Mouse (Mus musculus) midbrain, embryonic 12.5 days (tissue): ENCODE measurements around the gene Sh3pxd2a. TPM values are rescaled to one million over a fixed set of nuclear protein-coding genes. Genes with fewer than 3 reads are reported as not detected.
A peak's percentile ranks its signal among the peaks of the same experiment; 100 is the strongest.

ENCODE experiments used
- ATAC-seq: fragments of 200-750 bp; cut with Nextera tagmentation; 2 replicates; pipeline ENCODE4 v1.8.0; 2017; ENCODE audit warnings: low read depth, moderate TSS enrichment, moderate library complexity; ENCODE audit not compliant: low FRiP score
- H3K27ac ChIP-seq: fragments of 300-500 bp; sonication (generic); replicated peaks from 2 replicates; pipeline ENCODE4 v1.5.1; 2016; ENCODE audit warnings: mild to moderate bottlenecking
- H3K27me3 ChIP-seq: fragments of 300-500 bp; sonication (generic); 2 replicates; pipeline ENCODE4 v1.6.1; 2016; ENCODE audit warnings: mild to moderate bottlenecking
- H3K36me3 ChIP-seq: fragments of 300-500 bp; sonication (generic); 2 replicates; pipeline ENCODE4 v1.6.1; 2016
- H3K4me1 ChIP-seq: fragments of 300-500 bp; sonication (generic); 2 replicates; pipeline ENCODE4 v1.6.1; 2016
- H3K4me2 ChIP-seq: fragments of 300-500 bp; sonication (generic); replicated peaks from 2 replicates; pipeline ENCODE4 v1.6.1; 2016; ENCODE audit warnings: mild to moderate bottlenecking, moderate library complexity
- H3K4me3 ChIP-seq: fragments of 300-500 bp; sonication (generic); 2 replicates; pipeline ENCODE4 v1.5.1; 2016; ENCODE audit warnings: mild to moderate bottlenecking
- H3K9ac ChIP-seq: fragments of 300-500 bp; sonication (generic); replicated peaks from 2 replicates; pipeline ENCODE4 v1.6.1; 2016; ENCODE audit warnings: mild to moderate bottlenecking, moderate library complexity
- H3K9me3 ChIP-seq: fragments of 300-500 bp; sonication (generic); 2 replicates; pipeline ENCODE4 v1.6.1; 2016; ENCODE audit warnings: mild to moderate bottlenecking
- WGBS: fragments of 180-500 bp; shearing (Covaris S2); methylation state at CpG from one replicate; pipeline ENCODE4 v1.1.7; 2016; 5-methylcytosine and 5-hydroxymethylcytosine counted together
- polyA plus RNA-seq: library from polyadenylated mRNA; unstranded; fragments of >200 nt; fragmentation: Nextera tagmentation; extraction: Ambion mirVana; gene quantifications from 2 replicates; pipeline ENCODE4 v1.2.1, GENCODE M21; 2016

Gene Sh3pxd2a
- polyA plus RNA-seq, 1 experiment from 2014 or later: 3.2 TPM

DNA sequence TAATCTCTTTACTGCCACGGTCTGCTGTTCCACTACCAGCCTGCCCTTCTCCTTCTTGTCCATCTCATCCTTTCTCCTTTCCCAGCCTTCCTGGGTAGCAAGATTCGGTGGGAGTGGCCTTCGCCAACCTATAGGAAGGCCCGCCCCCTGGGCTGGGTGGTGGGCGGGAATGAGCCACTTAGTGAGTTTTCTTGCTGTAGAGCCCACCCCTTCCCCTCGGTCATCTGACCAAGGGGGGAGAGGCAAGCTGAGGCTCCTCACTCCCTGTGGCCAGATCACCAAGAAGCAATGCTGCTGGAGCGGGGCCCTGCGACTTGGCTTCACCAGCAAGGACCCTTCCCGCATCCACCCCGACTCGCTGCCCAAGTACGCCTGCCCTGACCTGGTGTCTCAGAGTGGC is 224.1 kb downstream of the Sh3pxd2a start:
- no peak overlapping the region for H3K27ac ChIP-seq
- peak overlapping the region; percentile 42 for H3K4me2 ChIP-seq
- peaks cover 18% of the 10 kb centered on the region for H3K27me3 ChIP-seq
- peaks cover 5% of the 10 kb centered on the region; the same call in 1 of the 2 replicates for H3K4me1 ChIP-seq
- peak overlapping the region; percentile 23 for H3K4me3 ChIP-seq
- 0 out of 2 replicates have a peak, but pooled peaks have one; percentile 44 for ATAC-seq
- no peaks in the 10 kb centered on the region for H3K9me3 ChIP-seq
- no peaks in the 10 kb centered on the region for H3K36me3 ChIP-seq
- 0 out of 2 replicates have a peak overlapping the region, but pooled peaks have one; percentile 20 for H3K9ac ChIP-seq
- WGBS: 30% methylated on average over 12 of the region's 12 CpGs

DNA sequence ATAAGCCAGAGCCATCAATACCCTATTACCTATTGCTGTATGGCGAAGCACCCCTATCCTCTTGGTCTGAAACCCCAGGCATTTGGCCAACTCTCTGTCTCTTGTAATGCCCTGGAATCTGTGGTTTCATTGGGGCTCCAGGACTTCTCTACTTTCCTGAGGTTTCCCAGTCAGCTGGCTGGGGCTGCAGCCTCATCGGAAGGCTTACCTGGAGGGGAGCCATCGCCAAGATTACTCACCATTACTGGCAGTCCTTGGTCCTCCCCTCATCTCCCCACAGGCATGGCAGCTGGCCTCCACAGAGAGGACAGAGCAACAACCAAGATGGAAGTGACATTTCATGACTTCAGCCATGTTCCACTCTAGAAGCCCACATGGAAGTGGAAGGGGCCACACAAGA is 231.1 kb downstream of the Sh3pxd2a start:
- no peaks in the 10 kb centered on the region for H3K36me3 ChIP-seq
- no peak for ATAC-seq
- no peak overlapping the region for H3K9ac ChIP-seq
- no peaks in the 10 kb centered on the region for H3K9me3 ChIP-seq
- no peak overlapping the region for H3K4me2 ChIP-seq
- peaks cover 13% of the 10 kb centered on the region for H3K4me1 ChIP-seq
- no peak overlapping the region for H3K27ac ChIP-seq
- H3K4me3 ChIP-seq: no peak overlapping the region
- H3K27me3 ChIP-seq: peaks cover 7% of the 10 kb centered on the region
- 86% methylated on average over 3 of the region's 3 CpGs for WGBS

DNA sequence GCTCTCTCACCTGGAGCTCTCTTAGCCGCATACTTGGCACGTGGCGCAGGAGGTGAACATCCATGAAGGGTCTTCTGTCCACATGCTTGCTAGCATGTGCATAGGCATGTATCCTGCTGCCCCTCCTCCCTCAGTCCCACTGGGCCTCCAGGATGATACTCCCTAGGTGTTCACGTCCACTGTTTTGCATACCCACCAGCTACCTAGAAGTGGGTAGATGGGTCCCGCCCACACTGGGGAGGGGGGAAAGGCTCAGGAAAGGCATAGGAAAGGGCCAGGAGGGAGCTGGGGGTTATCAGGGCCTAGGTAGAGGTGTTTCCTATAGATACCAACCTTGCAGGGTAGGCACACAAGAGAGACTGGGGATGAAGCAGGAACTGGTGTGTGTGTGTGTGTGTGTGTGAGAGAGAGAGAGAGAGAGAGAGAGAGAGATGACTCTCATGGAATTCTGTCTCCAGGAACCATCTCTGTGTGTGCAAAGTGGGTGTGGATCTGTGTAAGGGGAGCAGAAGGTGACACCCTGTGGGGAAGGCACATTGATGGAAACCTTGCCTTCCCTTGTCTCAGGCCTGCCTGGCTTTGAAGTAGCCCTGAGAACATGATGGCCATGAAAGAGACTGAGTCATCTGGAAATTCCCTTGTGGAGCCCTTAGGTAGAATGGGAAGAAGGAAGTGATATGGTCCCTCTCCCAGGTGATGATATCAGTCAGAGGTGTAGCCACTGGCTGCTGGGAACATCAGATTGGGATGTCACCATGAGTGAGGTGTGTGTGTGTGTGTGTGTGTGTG is 231.9 kb downstream of the Sh3pxd2a start:
- no peaks in the 10 kb centered on the region for H3K36me3 ChIP-seq
- H3K27ac ChIP-seq: no peak overlapping the region
- H3K9ac ChIP-seq: no peak overlapping the region
- WGBS: 83% methylated on average over 5 of the region's 5 CpGs
- peaks cover 13% of the 10 kb centered on the region for H3K4me1 ChIP-seq
- H3K4me3 ChIP-seq: no peak overlapping the region
- no peaks in the 10 kb centered on the region; the same call in 1 of the 2 replicates for H3K27me3 ChIP-seq
- no peak overlapping the region for H3K4me2 ChIP-seq
- no peak for ATAC-seq
- no peaks in the 10 kb centered on the region for H3K9me3 ChIP-seq

GRCm38 (mm10) chr19:47231389-47231788 is 232.8 kb downstream of the Sh3pxd2a start:
- H3K36me3 ChIP-seq: no peaks in the 10 kb centered on the region
- H3K9ac ChIP-seq: no peak overlapping the region
- no peaks in the 10 kb centered on the region for H3K9me3 ChIP-seq
- H3K27ac ChIP-seq: no peak overlapping the region
- H3K27me3 ChIP-seq: no peaks in the 10 kb centered on the region; the same call in 1 of the 2 replicates
- no peak for ATAC-seq
- WGBS: 85% methylated on average over 6 of the region's 6 CpGs
- H3K4me3 ChIP-seq: no peak overlapping the region
- H3K4me1 ChIP-seq: peaks cover 13% of the 10 kb centered on the region
- H3K4me2 ChIP-seq: no peak overlapping the region

DNA sequence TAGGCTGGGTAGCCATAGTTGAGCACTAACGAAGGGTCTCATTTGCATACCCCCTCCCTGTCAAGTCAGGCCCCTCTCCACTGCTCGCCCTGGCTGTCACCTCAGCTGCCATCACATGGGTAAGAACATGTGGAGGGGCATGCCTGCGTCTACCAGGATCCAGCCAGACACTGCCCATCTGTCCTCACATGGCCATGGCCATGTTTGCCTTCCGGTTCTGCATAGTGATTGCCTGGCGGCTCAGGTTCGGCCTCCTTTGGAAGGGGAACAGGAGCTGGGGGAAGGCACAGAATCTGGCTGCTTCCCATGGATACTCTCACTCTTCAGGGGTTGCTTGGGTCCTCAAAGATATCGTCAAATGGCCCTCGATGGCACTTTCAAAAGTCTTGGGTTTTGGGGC is 233.5 kb downstream of the Sh3pxd2a start:
- no peaks in the 10 kb centered on the region; the same call in 1 of the 2 replicates for H3K27me3 ChIP-seq
- no peak overlapping the region for H3K27ac ChIP-seq
- H3K9ac ChIP-seq: no peak overlapping the region
- H3K4me2 ChIP-seq: no peak overlapping the region
- no peaks in the 10 kb centered on the region for H3K36me3 ChIP-seq
- H3K4me1 ChIP-seq: peaks cover 13% of the 10 kb centered on the region
- no peak for ATAC-seq
- H3K4me3 ChIP-seq: no peak overlapping the region
- no peaks in the 10 kb centered on the region for H3K9me3 ChIP-seq
- 85% methylated on average over 8 of the region's 8 CpGs for WGBS

DNA sequence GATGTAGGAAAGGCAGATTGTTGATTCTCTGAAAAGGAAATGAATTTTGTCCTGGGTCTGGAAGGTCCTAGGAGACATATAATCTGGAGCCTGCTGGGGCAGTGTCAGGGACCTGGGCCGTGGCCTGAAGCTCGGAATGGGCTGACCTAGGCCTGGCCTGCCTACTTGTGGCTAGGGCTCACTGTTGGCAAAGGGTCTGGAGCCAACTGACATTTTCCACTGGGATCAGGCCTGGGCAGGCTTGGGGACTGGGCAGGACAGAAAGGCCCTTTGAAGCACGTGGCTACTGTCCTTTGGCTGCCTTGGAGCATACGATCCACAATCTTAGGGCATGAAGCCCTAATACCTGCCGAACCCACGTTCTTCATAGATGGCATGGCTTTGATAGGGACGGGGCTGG is 234.1 kb downstream of the Sh3pxd2a start:
- no peaks in the 10 kb centered on the region; the same call in 1 of the 2 replicates for H3K27me3 ChIP-seq
- no peaks in the 10 kb centered on the region for H3K36me3 ChIP-seq
- H3K27ac ChIP-seq: no peak overlapping the region
- H3K9me3 ChIP-seq: no peaks in the 10 kb centered on the region
- no peak overlapping the region for H3K4me3 ChIP-seq
- no peak for ATAC-seq
- H3K9ac ChIP-seq: no peak overlapping the region
- H3K4me2 ChIP-seq: no peak overlapping the region
- peaks cover 13% of the 10 kb centered on the region for H3K4me1 ChIP-seq
- WGBS: 91% methylated on average over 7 of the region's 7 CpGs

- Histone ChIP-seq H3K4me1 (peaks cover 13% of the 10 kb centered on the region), H3K27ac (no peak overlapping the region), H3K36me3 (no peaks in the 10 kb centered on the region), H3K4me3 (no peak overlapping the region), H3K4me2 (no peak overlapping the region), H3K27me3 (no peaks in the 10 kb centered on the region; the same call in 1 of the 2 replicates), H3K9me3 (no peaks in the 10 kb centered on the region), H3K9ac (no peak overlapping the region)
- WGBS: 84% methylated on average over 5 of the region's 5 CpGs
- no peak for ATAC-seq
Observed at GRCm38 (mm10) chr19:47229461-47229860, 234.7 kb downstream of the Sh3pxd2a start.

GRCm38 (mm10) chr19:47228725-47229252 is 235.4 kb downstream of the Sh3pxd2a start:
- peak; percentile 84 for ATAC-seq
- H3K27ac ChIP-seq: 0 out of 2 replicates have a peak overlapping the region, but pooled peaks have one; percentile 17
- H3K27me3 ChIP-seq: no peaks in the 10 kb centered on the region; the same call in 1 of the 2 replicates
- H3K4me3 ChIP-seq: peak overlapping the region; percentile 26; the same call in 1 of the 2 replicates
- peaks cover 13% of the 10 kb centered on the region for H3K4me1 ChIP-seq
- 4% methylated on average over 16 of the region's 17 CpGs for WGBS
- no peaks in the 10 kb centered on the region for H3K9me3 ChIP-seq
- H3K9ac ChIP-seq: peak overlapping the region; percentile 43
- no peaks in the 10 kb centered on the region for H3K36me3 ChIP-seq
- H3K4me2 ChIP-seq: peak overlapping the region; percentile 52

- Histone ChIP-seq H3K4me2 (no peak overlapping the region), H3K27me3 (no peaks in the 10 kb centered on the region; the same call in 1 of the 2 replicates), H3K27ac (no peak overlapping the region), H3K9me3 (no peaks in the 10 kb centered on the region), H3K4me1 (peaks cover 16% of the 10 kb centered on the region), H3K36me3 (no peaks in the 10 kb centered on the region), H3K9ac (no peak overlapping the region), H3K4me3 (no peak overlapping the region)
- no peak for ATAC-seq
- 86% methylated on average over 5 of the region's 5 CpGs for WGBS
Observed at GRCm38 (mm10) chr19:47225791-47226190, 238.4 kb downstream of the Sh3pxd2a start.

GRCm38 (mm10) chr19:47224743-47225142 is 239.5 kb downstream of the Sh3pxd2a start:
- H3K9ac ChIP-seq: no peak overlapping the region
- H3K4me3 ChIP-seq: no peak overlapping the region
- no peak overlapping the region for H3K27ac ChIP-seq
- ATAC-seq: no peak
- peaks cover 16% of the 10 kb centered on the region for H3K4me1 ChIP-seq
- no peak overlapping the region for H3K4me2 ChIP-seq
- no peaks in the 10 kb centered on the region for H3K27me3 ChIP-seq
- WGBS: 88% methylated on average over 4 of the region's 4 CpGs
- no peaks in the 10 kb centered on the region for H3K36me3 ChIP-seq
- H3K9me3 ChIP-seq: no peaks in the 10 kb centered on the region

DNA sequence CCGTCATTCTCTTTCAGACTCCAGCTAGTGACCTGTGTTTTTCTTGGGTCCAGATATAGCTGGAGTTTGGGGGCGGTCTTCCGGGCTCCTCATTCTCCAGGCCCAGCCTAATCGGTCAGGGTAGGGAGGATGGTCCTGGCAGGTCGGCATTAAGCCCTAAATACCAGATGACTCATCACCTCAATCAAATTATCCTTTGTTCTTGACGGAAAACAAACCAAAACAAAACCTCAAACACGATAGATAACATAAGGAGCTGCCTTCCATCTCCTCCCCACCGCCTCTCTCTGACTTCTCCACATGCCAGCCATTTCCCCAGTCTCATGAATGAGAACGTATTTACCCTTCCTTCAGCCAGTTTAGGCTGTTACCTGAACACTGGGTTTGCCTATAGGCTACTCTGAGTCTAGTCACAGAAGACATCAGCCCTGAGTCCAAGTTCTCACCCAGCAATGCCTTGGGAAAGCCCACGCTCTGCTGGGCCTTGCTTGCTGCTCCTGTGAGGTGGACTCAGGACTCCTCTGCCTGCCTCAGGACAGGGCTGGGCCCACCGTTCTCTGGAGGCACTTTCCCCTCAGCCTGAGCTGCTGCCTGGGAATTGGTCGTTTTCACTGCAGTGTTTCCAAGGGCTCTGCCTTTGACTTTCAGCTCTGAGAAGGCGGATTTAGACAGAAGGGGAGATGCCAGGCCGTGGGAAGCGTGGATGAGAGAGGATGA is 241.2 kb downstream of the Sh3pxd2a start:
- Histone ChIP-seq H3K36me3 (no peaks in the 10 kb centered on the region), H3K27ac (no peak overlapping the region), H3K4me1 (0 out of 2 replicates have a peak, but pooled peaks cover 4% of the 10 kb centered on the region), H3K4me2 (no peak overlapping the region), H3K9ac (no peak overlapping the region), H3K9me3 (no peaks in the 10 kb centered on the region), H3K4me3 (no peak overlapping the region), H3K27me3 (no peaks in the 10 kb centered on the region)
- 79% methylated on average over 15 of the region's 15 CpGs for WGBS
- ATAC-seq: no peak
